Mouse (Mus musculus) CH12.LX (cell line): ENCODE results near the gene Aqr. TPM values are rescaled to one million over a fixed set of nuclear protein-coding genes. Genes with fewer than 3 reads are reported as not detected.
A peak's percentile ranks its signal among the peaks of the same experiment; 100 is the strongest.

Experiments
- DNase-seq: peaks from one replicate; pipeline ENCODE4 v3.0.0-alpha.2; 2013; ENCODE audit errors: extremely low read depth
- H3K27ac ChIP-seq: 2 replicates; pipeline ENCODE4 v1.5.1; 2012; ENCODE audit warnings: low read depth, mild to moderate bottlenecking, control low read depth, moderate library complexity; ENCODE audit not compliant: insufficient read depth
- H3K27me3 ChIP-seq: replicated peaks from 2 replicates; pipeline ENCODE3; 2012; ENCODE audit warnings: inconsistent platforms
- H3K36me3 ChIP-seq, 2 experiments: replicated peaks in 1 of 2; 2 replicates each; pipeline versions ENCODE3 to v1.6.1; 2012; ENCODE audit warnings: inconsistent platforms in 1 of 2, low read length in 1 of 2, mild to moderate bottlenecking in 1 of 2, mixed read lengths in 1 of 2, moderate library complexity in 1 of 2; ENCODE audit not compliant: control insufficient read depth in 1 of 2, insufficient read depth in 1 of 2
- H3K4me1 ChIP-seq, 2 experiments: 2 replicates each; pipeline ENCODE4 v1.6.1; 2012; ENCODE audit warnings: inconsistent platforms in 1 of 2, moderate library complexity in 1 of 2; ENCODE audit not compliant: insufficient read depth in 2 of 2, control insufficient read depth in 1 of 2
- H3K4me2 ChIP-seq: 2 replicates; pipeline ENCODE4 v1.6.1; 2012; ENCODE audit warnings: low read depth, mild to moderate bottlenecking, control low read depth; ENCODE audit not compliant: poor library complexity, insufficient read depth, severe bottlenecking
- H3K4me3 ChIP-seq, 3 experiments: fragments of 150-350 bp in 1 of 3; sonication (generic) in 1 of 3; replicated peaks in 1 of 3; 2 replicates each; pipeline versions ENCODE3 to v1.5.1; 2011 to 2012; ENCODE audit warnings: low read depth in 2 of 3, low read length in 2 of 3, mild to moderate bottlenecking in 2 of 3, moderate library complexity in 2 of 3, control low read depth in 1 of 3, improper control_type of control experiment in 1 of 3, inconsistent platforms in 1 of 3, mixed read lengths in 1 of 3; ENCODE audit not compliant: poor library complexity in 1 of 3
- H3K79me2 ChIP-seq: replicated peaks from 2 replicates; pipeline ENCODE4 v1.6.1; 2012; ENCODE audit warnings: mild to moderate bottlenecking, moderate library complexity; ENCODE audit not compliant: control insufficient read depth, poor library complexity, insufficient read depth, severe bottlenecking; ENCODE audit errors: extremely low read depth
- H3K9ac ChIP-seq: 2 replicates; pipeline ENCODE4 v1.6.1; 2012; ENCODE audit warnings: low read depth, mild to moderate bottlenecking, control low read depth, moderate library complexity; ENCODE audit not compliant: insufficient read depth
- H3K9me3 ChIP-seq: replicated peaks from 2 replicates; pipeline ENCODE3; 2012; ENCODE audit warnings: low read length, inconsistent platforms, mixed read lengths
- BHLHE40 ChIP-seq: IDR thresholded peaks from 2 replicates; pipeline ENCODE4 v1.6.1; 2011; ENCODE audit warnings: mild to moderate bottlenecking, low read depth, low read length, improper control_type of control experiment
- CHD2 ChIP-seq: IDR thresholded peaks from 2 replicates; pipeline ENCODE4 v1.6.1; 2011; ENCODE audit warnings: low read length, improper control_type of control experiment
- CTCF ChIP-seq, 2 experiments: IDR thresholded peaks in 1 of 2; conservative IDR thresholded peaks in 1 of 2; 2 replicates each; pipeline ENCODE4 v1.5.1; 2011 to 2012; ENCODE audit warnings: low read depth in 2 of 2, low read length in 2 of 2, improper control_type of control experiment in 1 of 2, inconsistent platforms in 1 of 2, mild to moderate bottlenecking in 1 of 2, moderate library complexity in 1 of 2
- E2F4 ChIP-seq: IDR thresholded peaks from 2 replicates; pipeline ENCODE4 v1.6.1; 2011; ENCODE audit warnings: low read depth, low read length, improper control_type of control experiment; ENCODE audit not compliant: insufficient replicate concordance
- EP300 ChIP-seq: IDR thresholded peaks from 2 replicates; pipeline ENCODE4 v1.6.1; 2011; ENCODE audit warnings: low read length, improper control_type of control experiment
- ETS1 ChIP-seq: conservative IDR thresholded peaks from 2 replicates; pipeline ENCODE4 v1.6.1; 2012; ENCODE audit warnings: low read depth, mild to moderate bottlenecking, inconsistent platforms, low read length, improper control_type of control experiment, moderate library complexity
- GABPA ChIP-seq: IDR thresholded peaks from 2 replicates; pipeline ENCODE4 v1.6.1; 2012; ENCODE audit warnings: low read depth, low read length, improper control_type of control experiment, inconsistent platforms; ENCODE audit not compliant: insufficient replicate concordance
- IRF4 ChIP-seq: IDR thresholded peaks from 2 replicates; pipeline ENCODE4 v1.6.1; 2014; ENCODE audit warnings: low read depth, mild to moderate bottlenecking, inconsistent platforms, low read length, improper control_type of control experiment
- JUN ChIP-seq: IDR thresholded peaks from 2 replicates; pipeline ENCODE4 v1.6.1; 2011; ENCODE audit warnings: low read depth, mild to moderate bottlenecking, low read length, improper control_type of control experiment, moderate library complexity; ENCODE audit not compliant: insufficient read depth
- JUND ChIP-seq: conservative IDR thresholded peaks from 2 replicates; pipeline ENCODE4 v1.6.1; 2011; ENCODE audit warnings: low read depth, low read length, improper control_type of control experiment
- MAFK ChIP-seq: IDR thresholded peaks from 2 replicates; pipeline ENCODE4 v1.6.1; 2011; ENCODE audit warnings: low read length, improper control_type of control experiment; ENCODE audit not compliant: insufficient replicate concordance
- MXI1 ChIP-seq: IDR thresholded peaks from 2 replicates; pipeline ENCODE4 v1.6.1; 2011; ENCODE audit warnings: mild to moderate bottlenecking, low read depth, low read length, improper control_type of control experiment
- MYC ChIP-seq: IDR thresholded peaks from 2 replicates; pipeline ENCODE4 v1.6.1; 2011; ENCODE audit warnings: low read depth, mild to moderate bottlenecking, improper control_type of control experiment, low read length
- NELFE ChIP-seq: IDR thresholded peaks from 2 replicates; pipeline ENCODE4 v1.6.1; 2011; ENCODE audit warnings: low read depth, low read length, improper control_type of control experiment
- NRF1 ChIP-seq: IDR thresholded peaks from 2 replicates; pipeline ENCODE4 v1.6.1; 2014; ENCODE audit warnings: low read depth, mild to moderate bottlenecking, inconsistent platforms, low read length, improper control_type of control experiment, moderate library complexity
- POLR2A ChIP-seq: IDR thresholded peaks from 2 replicates; pipeline ENCODE4 v1.6.1; 2011; ENCODE audit warnings: low read depth, mild to moderate bottlenecking, improper control_type of control experiment, low read length
- SMC3 ChIP-seq: IDR thresholded peaks from 2 replicates; pipeline ENCODE4 v1.6.1; 2011; ENCODE audit warnings: low read depth, low read length, improper control_type of control experiment
- TBP ChIP-seq: conservative IDR thresholded peaks from 2 replicates; pipeline ENCODE4 v1.6.1; 2011; ENCODE audit warnings: low read depth, low read length, improper control_type of control experiment
- TCF12 ChIP-seq: IDR thresholded peaks from 2 replicates; pipeline ENCODE4 v1.6.1; 2014; ENCODE audit warnings: low read depth, mild to moderate bottlenecking, inconsistent platforms, low read length, improper control_type of control experiment
- ZC3H11A ChIP-seq: IDR thresholded peaks from 2 replicates; pipeline ENCODE4 v1.6.1; 2012; ENCODE audit warnings: low read depth, mild to moderate bottlenecking, inconsistent platforms, low read length, improper control_type of control experiment
- ZMIZ1 ChIP-seq: IDR thresholded peaks from 2 replicates; pipeline ENCODE4 v1.6.1; 2012; ENCODE audit warnings: low read depth, mild to moderate bottlenecking, inconsistent platforms, low read length, improper control_type of control experiment
- dilution Hi-C: fragments of 300-500 bp; cut with MboI; formaldehyde crosslinking; loops from 2 replicates; pipeline ENCODE4 v1.14.3; 2020; ENCODE audit warnings: low sequenced_read_pairs; ENCODE audit not compliant: extremely low pct_unique_long_range_greater_than_20kb, extremely low pct_ligation_motif_present
- in situ Hi-C: fragments of 300-500 bp; cut with MboI; formaldehyde crosslinking; loops from 3 replicates; pipeline ENCODE4 v1.14.3; 2019; ENCODE audit warnings: low sequenced_read_pairs, low pct_ligation_motif_present, low pct_unique_long_range_greater_than_20kb, mixed read lengths
- polyA plus RNA-seq: library from polyadenylated mRNA; unstranded; fragments of >175 nt; gene quantifications from 2 replicates; pipeline ENCODE4 v1.2.1, GENCODE M21; 2012; ENCODE audit warnings: low read depth; ENCODE audit not compliant: insufficient read length
- total RNA-seq, 2 experiments: library from RNA; depleted of rRNA; stranded (reverse); fragments of 300-350 nt in 1 of 2; fragments of >200 nt in 1 of 2; gene quantifications; 2 replicates each; pipeline ENCODE4 v1.2.3; 2012 to 2014

Gene Aqr
- total and polyA plus RNA-seq, 3 experiments = 37.1 to 64.1 (median 44.0) TPM

DNA sequence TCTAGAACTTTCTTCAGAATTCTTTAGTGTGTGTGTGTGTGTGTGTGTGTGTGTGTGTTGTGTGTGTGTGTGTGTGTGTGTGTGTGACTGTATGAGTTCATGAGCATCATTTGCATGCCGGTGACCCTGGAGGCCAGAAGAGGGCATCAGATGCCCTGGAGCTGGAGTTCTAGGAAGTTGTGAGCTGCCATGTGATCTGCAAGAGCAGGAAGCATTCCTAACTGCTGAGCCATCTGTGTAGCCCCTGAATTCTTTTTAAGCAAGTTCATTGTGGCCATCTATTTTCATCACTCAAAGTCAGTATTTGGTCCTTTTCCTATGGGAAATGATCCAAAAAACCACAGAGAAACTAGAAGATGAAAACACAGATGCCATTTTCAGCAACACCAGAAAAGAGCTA lies 92.1 kb downstream of the Aqr start:
- dilution Hi-C loops = no loop called here
- no peaks in the 10 kb centered on the region for H3K27me3 ChIP-seq

DNA sequence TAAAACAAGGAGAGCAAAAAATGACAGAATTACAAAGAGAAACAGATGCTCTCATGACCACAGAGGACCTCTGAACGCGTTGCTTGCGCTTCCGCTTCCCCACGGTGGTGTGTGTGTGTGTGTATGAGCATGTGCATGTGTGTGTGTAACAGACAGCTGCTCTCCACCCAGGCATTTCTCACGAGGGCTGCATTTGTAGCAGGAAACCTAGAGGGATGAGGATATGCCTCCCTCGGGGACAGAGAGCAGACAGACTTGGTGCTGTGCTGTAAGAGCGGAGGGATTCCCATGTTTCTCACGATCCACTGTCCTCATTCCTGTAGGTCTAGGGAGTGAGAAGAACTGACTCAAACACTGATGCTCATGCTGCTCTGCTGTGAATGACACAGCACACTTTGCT lies 93.2 kb downstream of the Aqr start:
- dilution Hi-C loops (no loop called here), in situ Hi-C loops (no loop called here)
- TF ChIP-seq ZC3H11A (no peak), E2F4 (no peak), POLR2A (no peak), IRF4 (no peak), MXI1 (no peak), NELFE (no peak), MAFK (no peak), ETS1 (no peak)
- Histone ChIP-seq H3K4me2 (no peak overlapping the region), H3K9me3 (no peaks in the 10 kb centered on the region), H3K4me1 (no peaks in the 10 kb centered on the region; a peak in 1 of 4 replicates), H3K9ac (no peak overlapping the region), H3K79me2 (no peaks in the 10 kb centered on the region), H3K27ac (no peak overlapping the region), H3K36me3 (peaks cover 0 to 14% of the 10 kb centered on the region in 2 experiments), H3K27me3 (no peaks in the 10 kb centered on the region), H3K4me3 (no peak overlapping the region)
- no peak for DNase-seq

More for the DNA sequence above, 92.1 kb downstream of the Aqr start:
- no peak overlapping the region for H3K9ac ChIP-seq
- peaks cover 8 to 23% of the 10 kb centered on the region in 2 experiments for H3K36me3 ChIP-seq
- no peak overlapping the region for H3K4me2 ChIP-seq
- in situ Hi-C loops = no loop called here
- no peak for DNase-seq
- no peaks in the 10 kb centered on the region for H3K9me3 ChIP-seq
- TF ChIP-seq EP300 (no peak), E2F4 (no peak), JUN (no peak), JUND (no peak), TCF12 (no peak), CTCF (conservative IDR thresholded peaks at IDR 0.05 in 1 of 2, IDR thresholded peaks at IDR 0.05 in 1 of 2; ENCODE audit: low read depth in 2 of 2, low read length in 2 of 2) (peak in 1 of 2 experiments; percentile 4; a peak in 1 of 4 replicates)
- no peaks in the 10 kb centered on the region for H3K79me2 ChIP-seq
- no peak overlapping the region for H3K4me3 ChIP-seq
- H3K4me1 ChIP-seq = no peaks in the 10 kb centered on the region; a peak in 1 of 4 replicates
- H3K27ac ChIP-seq = no peak overlapping the region

DNA sequence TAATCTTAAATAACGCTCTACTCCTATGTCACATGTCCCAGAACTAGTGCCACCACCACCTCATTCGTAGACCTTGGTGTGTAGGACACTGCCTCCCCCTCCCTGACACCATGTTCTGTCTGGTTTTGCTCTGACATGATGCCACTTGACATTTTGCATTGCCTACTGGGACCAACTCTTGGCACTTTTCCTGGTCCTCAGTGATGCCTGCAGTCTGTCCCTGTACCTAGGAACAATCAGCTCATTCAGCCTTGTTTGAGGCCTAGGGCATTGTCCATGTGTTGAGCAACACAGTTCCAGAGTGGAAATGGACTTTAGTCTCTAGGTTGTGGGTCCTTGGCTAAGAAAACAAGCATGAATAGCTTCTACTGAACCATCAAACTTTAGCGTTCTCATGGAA lies 97.0 kb downstream of the Aqr start:
- Histone ChIP-seq H3K27me3 (no peaks in the 10 kb centered on the region), H3K4me2 (no peak overlapping the region), H3K79me2 (no peaks in the 10 kb centered on the region), H3K9me3 (no peaks in the 10 kb centered on the region), H3K4me3 (no peak overlapping the region), H3K9ac (no peak overlapping the region), H3K4me1 (no peaks in the 10 kb centered on the region; a peak in 1 of 4 replicates), H3K36me3 (peaks cover 0 to 4% of the 10 kb centered on the region in 2 experiments), H3K27ac (no peak overlapping the region)
- TF ChIP-seq SMC3 (no peak), GABPA (no peak), CTCF (conservative IDR thresholded peaks at IDR 0.05 in 1 of 2, IDR thresholded peaks at IDR 0.05 in 1 of 2; ENCODE audit: low read depth in 2 of 2, low read length in 2 of 2) (no peak), JUND (no peak), NELFE (no peak), JUN (no peak), CHD2 (no peak), POLR2A (no peak), MAFK (no peak), BHLHE40 (no peak), ZMIZ1 (no peak), ZC3H11A (no peak), TBP (no peak), NRF1 (no peak), MYC (no peak)
- DNase-seq = no peak
- in situ Hi-C loops (no loop called here), dilution Hi-C loops (no loop called here)
